ENCODE assay signal across 35 mouse cellular contexts in the genomic region with DNA sequence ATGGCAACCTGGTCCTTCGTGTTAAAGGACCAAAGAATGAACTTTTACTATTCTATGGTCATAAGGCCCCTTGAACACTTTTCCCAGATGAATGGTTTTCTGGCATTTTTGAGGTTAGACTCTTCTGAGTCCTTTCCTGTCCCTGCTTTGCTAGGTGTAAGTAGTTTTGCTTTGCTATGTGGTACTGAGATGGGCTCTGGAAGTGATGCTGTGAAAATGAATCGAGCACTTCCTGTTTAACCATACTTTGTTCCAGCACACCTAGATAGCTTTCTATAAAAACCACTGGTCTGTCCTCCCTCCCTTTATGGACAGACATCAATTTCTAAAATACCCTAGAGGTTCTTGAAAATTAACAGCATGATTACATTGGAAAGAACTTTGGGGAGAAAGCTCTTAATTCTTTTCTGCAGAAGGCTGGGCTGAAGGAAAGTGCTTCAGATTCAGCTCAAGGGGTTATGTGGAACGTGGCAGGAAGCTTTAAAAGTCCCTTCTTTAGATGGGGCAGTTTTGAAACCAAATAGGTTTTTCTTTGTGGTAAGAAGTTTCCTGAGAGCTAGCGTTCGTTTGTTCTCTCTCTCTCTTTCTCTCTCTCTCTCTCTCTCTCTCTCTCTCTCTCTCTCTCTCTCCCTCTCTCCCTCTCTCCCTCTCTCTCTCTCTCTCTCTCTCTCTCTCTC. TPM values are rescaled to one million over a fixed set of nuclear protein-coding genes. Genes with fewer than 3 reads are reported as not detected.
"Had no signal": no experiment of that assay in that cellular context is flagged by ENCODE, and none has a peak within 500 bp of the region (broad histone marks: within the 10 kb centered on the region; RNA-seq: fewer than 3 reads in every experiment).

No protein-coding gene starts in this region.

- H3K36me3 ChIP-seq: hindbrain, embryonic 12.5 days; intestine, embryonic 15.5 days had no signal

- H3K4me3 ChIP-seq: heart, embryonic 10.5 days; heart, embryonic 12.5 days; hindbrain, embryonic 12.5 days; intestine, embryonic 15.5 days; layer of hippocampus, adult 2 months; limb, embryonic 13.5 days; limb, embryonic 15.5 days; liver, embryonic 12.5 days had no signal

- H3K27ac ChIP-seq: heart, embryonic 10.5 days; hindbrain, embryonic 12.5 days; hindbrain, embryonic 14.5 days; intestine, embryonic 15.5 days; layer of hippocampus, adult 2 months; limb, embryonic 13.5 days; limb, embryonic 15.5 days; liver, embryonic 12.5 days; liver, embryonic 14.5 days had no signal

- H3K4me2 ChIP-seq: heart, embryonic 12.5 days; hindbrain, embryonic 12.5 days; hindbrain, embryonic 14.5 days; intestine, embryonic 15.5 days; limb, embryonic 13.5 days; limb, embryonic 15.5 days; liver, embryonic 12.5 days had no signal

- H3K9me3 ChIP-seq: heart, embryonic 10.5 days; heart, embryonic 12.5 days; hindbrain, embryonic 12.5 days; intestine, embryonic 15.5 days; limb, embryonic 13.5 days; limb, embryonic 15.5 days; liver, embryonic 12.5 days had no signal

- H3K4me1 ChIP-seq: heart, embryonic 10.5 days; heart, embryonic 12.5 days; hindbrain, embryonic 12.5 days; intestine, embryonic 15.5 days; limb, embryonic 13.5 days; limb, embryonic 15.5 days; liver, embryonic 12.5 days had no signal

- H3K9ac ChIP-seq: heart, embryonic 12.5 days; hindbrain, embryonic 12.5 days; hindbrain, embryonic 14.5 days; intestine, embryonic 15.5 days; limb, embryonic 13.5 days; limb, embryonic 15.5 days; liver, embryonic 12.5 days; liver, embryonic 14.5 days had no signal

- DNase-seq: gastrocnemius, postnatal 25 days; heart, adult 18-20 months; heart, postnatal 10 days; heart, postnatal 36 days; kidney, adult 18-20 months; kidney, adult 8-10 months; kidney, postnatal 10 days; kidney, postnatal 25 days; kidney, postnatal 4 days; layer of hippocampus, postnatal 36 days; left cerebral cortex, postnatal 4 days; lung, adult 18-20 months had no signal

- H3K27me3 ChIP-seq: heart, embryonic 12.5 days; intestine, embryonic 15.5 days; liver, embryonic 12.5 days had no signal

RNA-seq across cellular contexts. Expression of gene Dgat2l6, which starts 20.3 kb away (rescaled TPM):
- total RNA-seq: granulocyte monocyte progenitor cell, adult 5-6 weeks; heart, adult 18-20 months; heart, adult 8-10 months; heart, postnatal 10 days; heart, postnatal 36 days; hematopoietic stem cell, adult 5-6 weeks; layer of hippocampus, postnatal 10 days; left cerebral cortex, postnatal 10 days; left cerebral cortex, postnatal 4 days; liver, adult 2 months had no signal
- polyA plus RNA-seq: heart, embryonic 10.5 days; heart, embryonic 12.5 days; heart, embryonic 14.5 days; heart, embryonic 16.5 days; hindbrain, embryonic 12.5 days; hindbrain, embryonic 14.5 days; intestine, embryonic 15.5 days; intestine, postnatal 0 days; kidney, embryonic 14.5 days; kidney, embryonic 16.5 days; limb, embryonic 11.5 days; limb, embryonic 13.5 days; liver, adult 2 months; liver, embryonic 12.5 days; liver, embryonic 14.5 days; liver, embryonic 16.5 days had no signal
